Mouse (Mus musculus) R1 (cell line): Measurements from ENCODE around the gene Nipal3.

Experiments used
- DNase-seq: peaks from one replicate; pipeline ENCODE4 v3.0.0-alpha.2; 2018; ENCODE audit warnings: low read depth, low spot score

Gene Nipal3

GRCm38 (mm10) chr4:135505794-135506193, 11.0 kb upstream of the Nipal3 start:
- DNase-seq, result no peak

- DNase-seq, result no peak
These were observed 6.7 kb upstream of the Nipal3 start for GRCm38 (mm10) chr4:135501587-135501986.

GRCm38 (mm10) chr4:135499831-135500230, 5.0 kb upstream of the Nipal3 start:
- DNase-seq, result no peak

- no peak for DNase-seq
These were observed 3.3 kb upstream of the Nipal3 start for GRCm38 (mm10) chr4:135498136-135498535.

GRCm38 (mm10) chr4:135495810-135496209, 972 bp upstream of the Nipal3 start:
- peak; percentile 81 for DNase-seq

GRCm38 (mm10) chr4:135495397-135495791, 556 bp upstream of the Nipal3 start:
- DNase-seq, result no peak

- no peak for DNase-seq
These were observed 932 bp downstream of the Nipal3 start for GRCm38 (mm10) chr4:135493691-135494520.

GRCm38 (mm10) chr4:135493271-135493670, 1.6 kb downstream of the Nipal3 start:
- no peak for DNase-seq

GRCm38 (mm10) chr4:135489256-135489655, 5.6 kb downstream of the Nipal3 start:
- peak; percentile 77 for DNase-seq

- DNase-seq, result no peak
These were observed 8.5 kb downstream of the Nipal3 start for GRCm38 (mm10) chr4:135486352-135486751.

GRCm38 (mm10) chr4:135485086-135485485, 9.8 kb downstream of the Nipal3 start:
- no peak for DNase-seq

GRCm38 (mm10) chr4:135480370-135480769, 14.5 kb downstream of the Nipal3 start:
- peak; percentile 57 for DNase-seq

GRCm38 (mm10) chr4:135477851-135478250, 17.0 kb downstream of the Nipal3 start:
- no peak for DNase-seq

- no peak for DNase-seq
These were observed 31.4 kb downstream of the Nipal3 start for GRCm38 (mm10) chr4:135463406-135463805.

- peak; percentile 42 for DNase-seq
These were observed 41.3 kb downstream of the Nipal3 start for GRCm38 (mm10) chr4:135453572-135453971.

GRCm38 (mm10) chr4:135453164-135453563, 41.7 kb downstream of the Nipal3 start:
- no peak for DNase-seq

GRCm38 (mm10) chr4:135451360-135452015, 43.4 kb downstream of the Nipal3 start:
- DNase-seq, result no peak

GRCm38 (mm10) chr4:135442473-135442872, 52.4 kb downstream of the Nipal3 start:
- no peak for DNase-seq

GRCm38 (mm10) chr4:135439904-135440522, 54.8 kb downstream of the Nipal3 start:
- DNase-seq, result peak; percentile 86

- peak; percentile 91 for DNase-seq
These were observed 55.6 kb downstream of the Nipal3 start for GRCm38 (mm10) chr4:135439188-135439647.

GRCm38 (mm10) chr4:135437924-135438323, 56.9 kb downstream of the Nipal3 start:
- no peak for DNase-seq

- DNase-seq, result peak; percentile 82
These were observed 58.5 kb downstream of the Nipal3 start for GRCm38 (mm10) chr4:135436291-135436690.
